Mouse (Mus musculus): ENCODE results near the gene Coq10b.

The Coq10b gene

GRCm38 (mm10) chr1:55109066-55109766 is 56.6 kb downstream of the Coq10b start:
- no peak for DNase-seq

Data from spleen, adult 18-20 months (tissue).